Mouse (Mus musculus) T-helper 1 cell (primary cell): ENCODE data around the gene Med26.

Experiments used
- in situ Hi-C: fragments of 300-600 bp; cut with MboI, MseI; formaldehyde crosslinking; loops from one replicate; pipeline ENCODE4 v1.15.1; 2025; ENCODE audit warnings: high pct_unique_total_duplicates

Gene Med26

DNA sequence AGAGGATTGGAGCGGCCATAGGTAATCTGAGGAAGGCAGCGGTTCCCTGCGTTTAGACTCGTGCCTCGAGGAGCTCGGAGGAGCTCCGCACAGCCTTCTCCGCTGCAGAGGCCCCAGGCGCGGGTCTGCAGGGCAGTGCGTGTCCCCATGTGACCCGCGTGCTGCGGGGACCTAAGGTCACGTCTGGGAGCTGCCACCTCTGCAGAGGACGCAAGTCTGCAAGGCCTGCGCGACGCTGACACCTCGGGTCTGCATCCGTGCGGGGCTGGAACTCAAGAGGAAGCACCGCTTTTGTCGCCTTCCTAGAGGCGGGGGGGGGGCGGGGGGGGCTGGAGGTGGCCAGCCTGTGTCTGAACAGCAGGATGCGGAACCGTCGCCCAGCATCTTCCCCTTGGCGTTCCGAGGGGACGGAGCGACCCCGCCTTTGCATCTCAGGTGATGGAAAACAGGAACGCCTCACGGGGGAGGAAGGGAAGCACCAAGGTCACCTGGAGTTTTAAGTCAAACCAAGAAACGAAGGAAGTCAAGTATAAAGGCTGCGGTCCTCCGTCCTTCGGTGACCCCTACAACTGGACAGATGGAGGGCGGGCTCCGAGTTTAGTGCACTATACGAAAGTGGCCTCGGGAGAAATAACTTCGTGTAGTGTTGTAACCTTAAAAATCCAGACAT lies 709 bp upstream of the Med26 start:
- in situ Hi-C loops: no loop called here

DNA sequence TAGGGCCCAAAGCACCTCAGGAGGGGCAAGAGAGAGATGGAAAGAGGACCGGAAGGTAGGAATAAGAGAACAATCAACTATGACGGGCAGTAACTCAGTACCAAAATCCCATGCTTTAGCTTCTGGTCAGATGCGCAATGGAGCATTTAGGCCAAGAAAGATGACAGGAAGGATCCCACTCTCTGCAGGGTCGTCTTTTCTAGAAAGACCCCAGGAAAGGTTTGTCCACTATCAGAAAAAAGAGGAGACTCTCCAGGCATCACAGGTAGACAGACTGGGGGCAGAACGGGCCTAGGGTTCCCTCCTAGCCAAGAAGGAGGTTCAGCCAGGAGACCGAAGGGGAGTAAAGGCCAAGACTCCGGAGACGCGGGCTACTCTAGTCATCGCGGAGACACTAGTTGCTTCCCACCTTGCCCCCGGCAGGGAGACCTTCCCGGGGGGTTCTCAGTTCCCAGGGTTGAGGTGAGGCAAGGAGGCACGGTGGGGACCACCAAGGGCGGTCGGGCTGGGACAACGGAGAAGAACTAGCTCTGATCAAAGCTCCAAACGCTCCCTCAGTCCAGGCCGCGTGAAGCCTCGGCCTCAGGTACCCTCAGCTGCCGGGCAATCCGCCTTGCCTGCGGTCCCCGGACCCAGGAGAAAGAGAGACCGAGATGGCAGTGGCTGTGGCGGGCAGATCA lies 808 bp downstream of the Med26 start:
- in situ Hi-C loops: no loop called here

DNA sequence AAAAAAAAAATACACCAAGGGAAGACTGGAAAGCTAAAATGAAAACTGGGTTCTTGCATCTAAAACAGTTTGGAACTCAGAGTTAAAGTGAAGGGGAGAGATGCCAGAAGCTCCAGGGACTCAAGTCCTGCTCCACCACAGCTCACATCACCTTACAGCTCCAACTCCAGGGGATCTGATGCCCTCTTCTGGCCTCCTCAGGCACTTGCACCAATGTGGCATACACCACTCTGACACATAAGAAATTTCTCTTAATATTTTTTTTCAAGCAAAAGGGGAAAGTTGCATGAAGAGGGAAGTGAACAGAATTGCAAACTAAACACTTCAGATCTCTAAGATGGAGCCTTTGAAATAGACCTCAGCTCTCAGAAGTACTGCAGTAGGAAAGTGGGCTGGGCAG lies 8.8 kb downstream of the Med26 start:
- in situ Hi-C loops: no loop called here

DNA sequence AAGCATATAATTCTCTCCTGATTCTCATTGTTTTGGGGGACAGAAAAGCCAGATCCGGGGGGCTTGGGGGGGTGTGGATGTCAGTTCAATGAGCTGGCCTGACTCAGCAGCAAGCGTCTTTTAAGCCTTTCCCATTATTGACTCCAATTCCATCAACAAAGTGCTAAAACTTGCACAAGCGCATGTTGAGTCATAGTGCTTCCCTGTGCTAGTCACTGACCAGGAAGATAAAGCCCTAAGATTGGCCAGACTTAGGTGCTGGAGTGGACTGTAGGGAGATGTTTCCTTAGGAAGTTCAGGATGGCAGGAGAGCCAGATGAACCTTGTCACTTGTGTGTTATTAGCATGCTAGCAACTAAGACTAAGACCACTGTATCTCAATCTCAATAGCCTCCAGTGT lies 13.2 kb downstream of the Med26 start:
- in situ Hi-C loops: no loop called here

DNA sequence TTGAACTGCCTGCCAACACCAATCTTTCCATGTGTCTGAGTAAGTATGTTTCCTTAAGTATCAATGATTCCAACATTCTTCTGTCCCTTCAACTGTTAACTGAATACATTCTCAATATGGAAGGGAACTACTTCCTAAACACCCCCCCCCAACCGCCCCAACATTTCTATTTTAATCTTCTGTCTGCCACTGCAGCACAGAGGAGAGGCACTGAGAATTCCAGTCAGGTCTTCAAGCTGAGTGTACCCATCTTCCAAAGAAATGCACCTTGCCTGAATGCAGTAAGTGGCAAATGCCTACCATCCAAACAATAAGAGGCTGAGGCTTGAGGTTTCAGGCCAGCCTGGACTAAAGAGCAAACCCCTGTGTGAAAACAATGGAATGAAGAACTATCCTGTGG lies 16.0 kb downstream of the Med26 start:
- in situ Hi-C loops: no loop called here

DNA sequence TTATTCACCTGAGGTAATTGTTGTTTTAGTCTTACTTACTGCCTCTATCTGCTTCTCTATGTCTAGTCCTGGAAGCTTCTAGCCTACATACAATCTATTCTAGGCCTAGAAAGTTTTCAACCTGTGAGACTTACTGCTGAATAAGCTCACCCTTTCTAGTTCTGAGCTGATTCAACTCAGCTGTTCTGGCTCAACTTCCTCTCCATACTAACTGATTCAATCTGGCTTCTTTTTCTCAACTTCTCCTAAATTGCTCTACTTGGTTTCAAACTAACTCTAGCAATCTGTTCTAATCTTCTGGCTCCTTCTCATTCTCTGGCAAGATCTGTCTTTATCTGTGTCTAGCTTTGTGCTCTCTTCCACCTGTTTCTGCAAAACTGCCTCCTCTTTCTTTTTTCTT lies 26.2 kb downstream of the Med26 start:
- in situ Hi-C loops: no loop called here

DNA sequence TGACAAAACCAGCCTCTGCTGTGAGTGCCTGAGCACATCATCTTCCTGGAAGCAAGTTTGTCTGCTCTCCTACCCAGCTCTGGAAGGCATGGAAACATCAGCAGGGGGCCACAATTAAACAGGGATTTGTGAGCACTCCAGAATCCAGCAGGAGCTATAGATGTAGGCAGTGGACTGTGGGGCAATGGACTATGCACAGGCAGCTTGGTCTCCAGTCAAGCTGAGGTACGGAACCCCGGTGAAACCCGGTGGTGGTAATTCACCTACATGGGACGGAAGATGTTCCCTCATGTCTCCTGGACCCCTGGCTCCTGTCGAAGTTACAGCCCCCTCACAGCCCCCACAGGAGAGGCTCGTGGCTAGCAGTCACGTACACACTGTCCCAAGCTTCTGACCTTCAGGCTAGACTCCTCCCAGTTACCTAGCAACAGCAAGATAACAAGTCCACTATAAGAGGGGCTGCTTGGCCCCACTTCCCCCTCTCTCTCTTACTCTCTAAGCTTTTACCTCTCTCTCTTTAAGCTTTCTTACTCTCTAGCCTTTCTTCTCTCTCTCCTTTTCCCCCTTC lies 30.6 kb downstream of the Med26 start:
- in situ Hi-C loops: no loop called here

DNA sequence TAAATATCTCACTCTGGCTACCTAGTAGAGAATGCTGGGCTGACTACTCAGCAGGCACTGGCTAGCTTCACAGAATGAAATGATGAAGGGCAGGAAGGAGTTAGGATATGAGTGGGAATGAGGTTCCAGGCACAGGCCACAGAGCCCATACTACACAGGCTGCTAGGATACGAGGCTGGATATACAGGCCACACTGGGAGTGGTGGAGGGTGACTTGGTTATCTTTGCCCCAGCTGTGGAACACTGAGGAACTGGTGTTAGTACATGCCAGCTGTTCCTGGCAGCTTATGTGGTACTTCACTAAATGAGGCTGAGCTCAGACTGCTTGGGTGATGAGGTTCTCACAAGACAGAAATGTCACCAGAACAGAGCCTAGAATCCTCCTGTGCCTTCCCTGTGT lies 34.9 kb downstream of the Med26 start:
- in situ Hi-C loops: no loop called here

DNA sequence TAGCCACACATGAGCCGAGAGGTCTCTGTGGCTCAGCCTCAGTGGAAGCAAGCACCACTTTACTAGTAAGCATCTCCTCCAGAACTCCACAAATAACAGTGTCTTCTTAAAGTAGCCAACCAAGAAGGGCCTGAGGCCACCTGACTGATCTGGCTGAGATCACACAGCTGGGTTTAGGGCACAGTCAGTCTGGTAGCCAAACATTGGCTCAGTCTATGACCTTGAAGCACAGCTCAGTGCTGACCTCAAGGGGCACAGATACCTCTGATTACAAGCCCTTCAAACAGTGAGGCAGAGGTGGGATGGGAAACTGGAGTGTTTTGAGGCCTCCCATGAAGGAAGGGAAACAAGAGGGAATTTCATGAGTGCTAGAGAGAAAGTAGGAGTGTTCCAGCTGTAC lies 35.4 kb downstream of the Med26 start:
- in situ Hi-C loops: no loop called here

DNA sequence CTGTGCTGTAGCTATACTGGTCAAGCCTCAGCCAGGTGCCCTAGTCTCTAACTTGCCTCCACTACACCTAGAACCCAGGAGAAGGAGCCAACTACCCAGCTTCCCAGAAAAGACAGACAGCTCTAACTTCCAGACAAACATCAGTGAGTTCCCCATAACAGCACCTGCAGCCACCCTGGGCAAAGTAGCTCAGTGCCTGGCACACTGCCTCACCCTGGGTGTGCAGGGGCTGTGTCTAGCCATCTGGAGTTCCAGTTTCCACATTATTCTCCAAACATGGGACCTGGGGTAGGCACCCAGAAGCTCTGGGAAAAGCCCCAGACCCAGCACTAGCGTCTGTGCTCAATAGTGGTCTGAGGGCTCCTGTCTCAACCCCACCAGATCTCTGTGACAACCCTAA lies 40.6 kb downstream of the Med26 start:
- in situ Hi-C loops: no loop called here

DNA sequence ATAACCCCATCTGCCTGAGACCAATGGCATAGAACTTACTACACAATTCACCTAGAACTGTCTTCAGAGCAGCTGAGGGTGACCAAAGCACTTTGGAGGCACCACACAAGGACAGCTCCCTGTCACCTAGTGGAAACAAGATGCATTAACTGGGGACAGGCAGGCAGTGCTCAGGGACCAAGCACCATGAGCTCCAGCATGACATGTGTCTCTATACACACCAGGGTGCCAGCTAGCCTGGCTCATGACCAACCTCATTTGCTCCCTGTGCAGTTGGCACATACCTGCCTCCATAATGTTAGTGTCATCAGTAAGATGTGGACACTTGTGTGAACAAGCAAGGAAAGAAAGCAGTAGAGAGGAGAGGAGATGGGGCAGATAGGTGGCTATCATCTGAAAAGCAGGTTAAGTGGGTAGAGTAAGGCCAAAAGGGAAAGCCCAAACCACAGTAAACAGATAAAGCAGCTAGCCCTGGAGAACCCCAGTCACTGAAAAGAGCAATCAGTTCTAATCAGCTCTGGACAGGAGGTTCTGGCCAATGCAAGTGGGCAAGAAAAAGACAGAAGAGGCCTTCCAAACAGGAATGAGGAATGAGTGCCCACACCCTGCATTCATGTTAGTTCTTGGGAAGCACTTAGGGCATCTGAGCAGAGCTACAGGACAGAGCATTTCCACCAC lies 43.3 kb downstream of the Med26 start:
- in situ Hi-C loops: no loop called here

DNA sequence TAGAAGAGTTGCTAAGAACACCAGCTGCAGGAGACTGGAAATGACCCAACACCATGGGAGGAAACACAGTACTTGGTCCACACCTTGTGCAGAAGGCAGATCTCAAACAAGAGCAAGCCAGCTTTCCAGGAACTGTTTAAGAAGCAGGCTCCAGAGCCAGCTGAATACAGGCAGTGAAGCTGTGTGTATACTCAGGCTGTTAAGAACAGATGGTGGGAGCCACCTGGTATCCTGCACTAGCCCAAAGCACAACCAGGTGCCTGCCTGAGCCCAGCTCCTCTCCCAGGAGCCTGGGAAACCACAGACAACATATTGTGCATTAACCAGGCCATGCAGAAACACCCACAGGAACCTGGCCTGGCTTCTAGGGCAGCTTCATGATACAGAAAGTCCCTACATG lies 43.9 kb downstream of the Med26 start:
- in situ Hi-C loops: no loop called here

DNA sequence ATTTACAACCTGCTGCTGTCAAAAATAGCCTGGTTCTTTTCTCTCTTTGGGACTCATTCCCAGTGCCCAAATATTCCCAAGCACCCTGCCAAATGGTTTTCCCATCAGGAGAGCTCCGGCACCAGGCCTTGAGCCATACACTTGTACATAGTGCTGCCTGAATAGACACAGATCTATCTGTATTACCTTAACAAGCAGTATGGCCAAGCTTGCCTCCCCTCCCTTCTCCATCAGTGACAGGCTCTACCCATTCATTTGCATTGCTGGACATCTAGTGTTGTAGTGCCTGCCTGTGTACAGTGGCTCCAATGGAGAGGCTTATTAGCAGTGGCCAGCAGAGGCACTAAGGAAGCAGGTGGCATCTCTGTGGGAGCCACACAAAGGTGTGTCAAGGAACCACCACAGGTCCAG lies 47.5 kb downstream of the Med26 start:
- in situ Hi-C loops: no loop called here

DNA sequence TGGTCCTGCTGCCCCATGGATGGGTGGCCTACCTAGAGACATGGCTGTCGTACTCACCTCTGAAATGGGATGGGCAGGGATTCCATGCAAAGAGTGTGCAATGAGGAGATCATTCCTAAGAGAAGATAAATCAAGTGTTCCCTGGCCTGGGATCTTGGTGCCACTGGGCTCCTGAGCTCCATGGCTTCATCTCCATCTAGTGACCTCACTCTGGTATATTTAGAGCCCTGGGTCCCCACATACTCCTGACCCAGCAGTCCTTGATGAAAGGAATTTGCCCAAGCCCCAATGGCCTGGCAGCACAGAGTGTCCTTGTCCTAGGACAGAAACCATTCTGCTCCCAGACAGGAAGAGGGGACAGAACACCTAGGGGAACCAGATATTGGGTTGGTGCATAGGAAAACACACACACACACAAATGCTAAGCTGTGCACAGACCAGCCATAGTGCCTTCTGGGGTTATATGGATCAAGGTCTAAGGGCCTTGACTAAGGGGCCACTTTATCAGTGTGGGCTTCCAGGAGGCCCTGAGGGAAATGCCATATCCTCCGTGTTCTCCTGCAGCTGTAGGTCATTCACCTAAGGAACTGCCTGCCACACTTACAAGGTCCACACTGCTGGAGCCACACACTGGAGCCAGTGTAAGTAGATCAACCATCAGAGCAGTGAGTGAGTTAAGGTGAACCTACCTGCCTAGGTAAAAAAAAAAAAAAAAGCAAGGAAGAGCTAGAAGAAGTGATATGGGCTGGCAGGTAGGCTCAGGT lies 48.4 kb downstream of the Med26 start:
- in situ Hi-C loops: loop anchor here (5.0 kb wide), 2 partner anchors 43 to 143 kb away; no protein-coding TSS in a partner anchor

DNA sequence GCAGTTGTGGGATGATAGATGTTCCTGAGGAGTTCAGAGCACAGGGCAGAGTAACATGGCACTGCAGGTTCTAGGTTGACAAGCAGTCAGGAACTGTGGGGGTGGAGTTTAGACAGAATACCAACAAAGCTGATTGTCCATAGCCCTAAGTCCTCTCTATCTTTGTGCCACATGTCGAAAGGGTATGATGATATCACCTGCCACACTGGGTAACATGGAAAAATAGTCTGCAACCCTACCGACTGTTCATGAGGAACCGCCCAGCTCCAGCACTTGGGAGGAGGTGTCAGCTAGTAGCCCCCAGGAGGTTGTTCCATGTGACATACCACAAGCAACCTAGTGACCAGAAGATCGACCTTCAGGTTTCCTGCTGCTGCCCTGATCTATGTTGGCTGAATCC lies 49.5 kb downstream of the Med26 start:
- in situ Hi-C loops: loop anchor here (5.0 kb wide), 2 partner anchors 44 to 144 kb away; no protein-coding TSS in a partner anchor

DNA sequence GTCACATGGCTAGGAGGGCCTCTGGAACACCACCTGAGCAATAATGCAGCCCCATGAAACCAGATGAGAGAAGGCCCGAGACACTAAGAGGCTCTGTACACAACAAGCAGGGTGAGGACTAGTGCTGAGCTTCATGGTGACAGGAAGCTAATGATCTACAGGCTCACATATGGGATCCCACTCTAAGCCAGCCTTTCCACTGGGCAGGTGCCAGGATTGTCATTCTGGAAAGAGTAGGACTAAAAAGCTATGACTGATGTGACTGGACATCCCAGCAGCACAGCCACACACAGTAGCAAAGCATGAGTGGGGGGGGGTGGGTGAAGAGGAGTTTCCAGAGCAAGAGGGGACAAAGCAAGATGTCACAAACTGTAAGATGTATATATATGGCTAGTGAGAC lies 50.2 kb downstream of the Med26 start:
- in situ Hi-C loops: loop anchor here (5.0 kb wide), 2 partner anchors 44 to 144 kb away; no protein-coding TSS in a partner anchor

DNA sequence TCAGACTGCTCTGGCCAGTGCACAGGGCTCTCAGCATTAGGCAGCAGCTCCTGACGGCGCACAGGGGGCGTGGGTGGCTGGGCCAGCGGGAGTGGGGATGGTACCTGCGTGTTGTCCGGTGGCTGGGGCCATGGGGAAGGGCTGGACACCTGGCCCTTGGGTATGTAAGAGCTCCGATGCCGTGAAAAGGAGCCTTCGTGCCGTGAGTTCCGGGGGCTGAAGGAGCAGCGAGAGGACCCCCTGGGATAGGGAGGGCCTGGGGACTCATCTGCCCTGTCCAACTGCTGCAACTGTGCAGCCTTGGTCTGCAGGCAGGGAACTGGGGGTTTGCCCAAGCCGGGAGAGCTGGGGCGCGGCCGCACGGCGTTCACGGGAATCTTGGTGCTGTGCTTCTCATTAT lies 51.9 kb downstream of the Med26 start:
- in situ Hi-C loops: loop anchor here (5.0 kb wide), 2 partner anchors 46 to 146 kb away; no protein-coding TSS in a partner anchor

DNA sequence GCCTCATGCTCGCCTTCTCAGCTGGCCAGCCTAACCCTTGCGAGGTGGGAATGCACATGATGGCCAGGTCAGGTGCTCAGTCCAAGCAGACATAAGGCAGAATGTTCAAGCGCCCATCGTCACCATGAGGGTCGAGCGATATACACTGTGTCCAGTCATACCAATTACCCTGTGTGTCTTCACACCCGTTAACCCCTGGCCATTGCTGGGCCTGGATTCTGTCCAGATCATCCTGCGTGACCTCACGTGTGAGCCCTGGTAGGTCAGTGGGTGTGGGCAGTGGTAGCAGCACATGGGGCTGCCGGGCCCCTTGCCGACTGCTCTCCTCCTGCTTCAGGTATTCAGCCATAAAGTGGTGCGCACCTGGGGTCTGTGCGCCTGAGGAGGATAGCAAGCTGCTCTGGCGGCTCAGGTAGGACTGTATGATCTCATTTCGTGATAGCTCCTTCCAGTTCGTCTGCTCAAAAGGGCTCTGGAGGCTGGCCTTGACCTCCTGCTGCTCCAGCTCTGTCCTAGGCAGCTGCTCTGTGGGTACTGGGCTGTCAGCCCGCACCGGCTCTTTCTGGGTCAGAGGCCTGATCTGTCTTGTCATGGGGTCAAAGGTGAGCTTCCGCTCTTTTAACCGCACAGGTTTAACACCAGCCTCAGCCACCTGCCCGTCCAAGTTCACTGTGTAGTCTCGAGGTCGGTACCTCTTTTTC lies 52.5 kb downstream of the Med26 start:
- in situ Hi-C loops: loop anchor here (5.0 kb wide), 2 partner anchors 47 to 147 kb away; no protein-coding TSS in a partner anchor

DNA sequence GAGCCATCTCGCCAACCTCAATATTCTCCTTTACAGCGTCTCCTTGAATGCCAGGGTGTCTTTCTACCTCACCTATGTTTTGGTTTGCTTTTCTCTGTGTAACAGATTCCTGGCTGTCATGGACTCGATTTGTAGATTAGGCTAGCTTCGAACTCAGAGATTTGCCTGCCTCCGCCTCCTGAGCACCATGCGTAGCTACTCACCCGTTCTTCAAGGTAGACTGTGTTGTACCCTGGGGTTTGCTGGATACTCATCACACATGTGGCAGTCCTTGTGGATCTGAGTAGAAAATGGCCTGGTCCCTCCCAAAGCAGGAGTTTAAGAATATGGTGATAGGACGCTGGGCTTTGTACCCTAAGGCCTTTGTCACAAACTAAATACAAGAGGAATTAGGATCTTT lies 54.7 kb downstream of the Med26 start:
- in situ Hi-C loops: no loop called here

DNA sequence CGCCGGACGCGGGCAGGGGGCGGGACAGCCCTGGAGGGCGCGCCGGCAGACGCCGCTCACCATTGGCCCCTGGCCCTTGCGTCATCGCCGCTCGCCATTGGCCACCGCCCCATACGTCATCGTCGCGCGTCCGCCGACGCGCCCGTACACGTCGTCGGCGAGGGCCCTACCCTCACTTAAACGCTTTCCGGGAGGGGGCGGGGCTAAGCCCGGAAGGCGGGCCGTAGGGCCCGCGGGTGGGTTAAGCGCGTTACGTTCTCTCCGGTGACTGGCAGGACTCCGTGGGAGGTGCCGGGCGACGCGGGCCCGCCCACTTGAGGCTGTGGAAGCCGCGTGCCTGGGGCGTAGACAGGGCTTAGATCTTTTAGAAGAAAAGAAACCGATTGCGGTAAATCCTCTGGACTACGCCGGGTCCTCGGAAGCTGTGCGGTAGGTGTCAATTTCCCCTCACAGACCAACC lies 55.4 kb downstream of the Med26 start:
- in situ Hi-C loops: no loop called here
